Comparison of ENCODE assay signal across 9 mouse cellular contexts in the genomic region with DNA sequence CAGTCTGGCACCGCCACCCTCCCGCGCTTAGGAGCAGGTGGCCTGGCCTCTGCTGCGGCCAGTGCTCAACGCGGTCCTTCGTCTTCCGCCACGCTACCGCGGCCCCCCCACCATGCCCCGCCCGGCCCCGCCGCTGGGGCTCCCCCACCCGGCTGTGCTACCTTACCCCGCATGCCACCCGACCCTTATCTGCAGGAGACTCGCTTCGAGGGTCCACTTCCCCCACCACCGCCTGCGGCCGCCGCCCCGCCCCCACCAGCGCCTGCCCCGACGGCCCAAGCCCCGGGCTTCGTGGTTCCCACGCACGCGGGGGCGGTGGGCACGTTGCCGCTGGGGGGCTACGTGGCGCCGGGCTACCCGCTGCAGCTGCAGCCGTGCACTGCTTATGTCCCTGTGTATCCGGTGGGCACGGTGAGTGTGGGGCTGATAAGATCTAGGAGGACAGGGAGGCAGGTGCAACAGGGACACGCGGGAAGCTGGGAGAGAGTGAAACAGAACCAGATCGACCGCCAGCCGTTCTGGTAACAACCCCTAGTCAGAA. TPM values are rescaled to one million over a fixed set of nuclear protein-coding genes. Genes with fewer than 3 reads are reported as not detected.
A peak's percentile ranks its signal among the peaks of the same experiment; 100 is the strongest.
DNase-seq lines count a peak whose midpoint lies in the region; ATAC-seq and TF ChIP-seq lines count a peak whose summit lies in the region.
"Had no signal": no experiment of that assay in that cellular context is flagged by ENCODE, and none has a peak within 500 bp of the region (broad histone marks: within the 10 kb centered on the region; RNA-seq: fewer than 3 reads in every experiment).

No protein-coding gene starts in this region.

- no peak overlapping the region for H3K27ac ChIP-seq in heart, adult 2 months
- H3K27ac ChIP-seq in ES-E14 (ENCODE audit: insufficient read depth, low read depth, low read length, poor library complexity, severe bottlenecking): no peak overlapping the region
- no peak overlapping the region for H3K27ac ChIP-seq in forebrain, embryonic 13.5 days
- no peak overlapping the region for H3K27ac ChIP-seq in liver, embryonic 13.5 days

- H3K79me2 ChIP-seq in heart, adult 2 months (replicated peaks; ENCODE audit: control insufficient read depth, insufficient read depth, low read length): no peaks in the 10 kb centered on the region

- WGBS in heart, adult 2 months: 9% methylated on average over 46 of the region's 48 CpGs
- WGBS in forebrain, embryonic 13.5 days: 5% methylated on average over 45 of the region's 48 CpGs
- 3% methylated on average over 48 of the region's 48 CpGs for WGBS in liver, embryonic 13.5 days (ENCODE audit: insufficient replicate concordance)

- H3K9me3 ChIP-seq in ES-E14 (ENCODE audit: control insufficient read depth, insufficient read depth, low read depth, low read length): no peaks in the 10 kb centered on the region
- no peaks in the 10 kb centered on the region for H3K9me3 ChIP-seq in forebrain, embryonic 13.5 days (replicated peaks)
- H3K9me3 ChIP-seq in liver, embryonic 13.5 days (replicated peaks): no peaks in the 10 kb centered on the region

- no peak for TF ChIP-seq EP300 in heart, adult 2 months (IDR thresholded peaks at IDR 0.05; ENCODE audit: insufficient read depth, low read depth, low read length)

- H3K9ac ChIP-seq in heart, adult 2 months (ENCODE audit: low read depth, low read length): peak overlapping the region; percentile 47
- H3K9ac ChIP-seq in ES-E14 (ENCODE audit: insufficient read depth, low read depth, low read length, poor library complexity, severe bottlenecking): no peak overlapping the region; the same call in 1 of the 2 replicates
- H3K9ac ChIP-seq in forebrain, embryonic 13.5 days: peak overlapping the region; percentile 80
- H3K9ac ChIP-seq in liver, embryonic 13.5 days: peak overlapping the region; percentile 23; the same call in 1 of the 2 replicates

- no peak for TF ChIP-seq CTCF in heart, adult 2 months (IDR thresholded peaks at IDR 0.05)

- no peaks in the 10 kb centered on the region for H3K27me3 ChIP-seq in heart, adult 2 months (ENCODE audit: control insufficient read depth, insufficient read depth, low read length)
- peaks cover 47% of the 10 kb centered on the region for H3K27me3 ChIP-seq in forebrain, embryonic 13.5 days
- H3K27me3 ChIP-seq in liver, embryonic 13.5 days: peaks cover 73% of the 10 kb centered on the region

- TF ChIP-seq POLR2A in heart, adult 2 months (IDR thresholded peaks at IDR 0.05; ENCODE audit: insufficient read depth, low read depth, low read length): no peak

- H3K4me1 ChIP-seq in heart, adult 2 months (ENCODE audit: control insufficient read depth, insufficient read depth, low read length): peaks cover 5% of the 10 kb centered on the region
- peaks cover 6 to 29% of the 10 kb centered on the region in 2 experiments; a peak in 3 of 4 replicates for H3K4me1 ChIP-seq in ES-E14 (ENCODE audit: control insufficient read depth in 2 of 2, insufficient read depth in 2 of 2, low read length in 2 of 2, poor library complexity in 1 of 2)
- H3K4me1 ChIP-seq in forebrain, embryonic 13.5 days: peaks cover 60% of the 10 kb centered on the region
- H3K4me1 ChIP-seq in liver, embryonic 13.5 days (replicated peaks): peaks cover 62% of the 10 kb centered on the region

- in situ Hi-C loops in ES-E14 (cut with MboI; ENCODE audit: low sequenced_read_pairs in 2 of 2, unreplicated experiment in 2 of 2): no loop called here

- H3K36me3 ChIP-seq in heart, adult 2 months (ENCODE audit: control insufficient read depth, insufficient read depth, low read length): no peaks in the 10 kb centered on the region
- H3K36me3 ChIP-seq in ES-E14 (ENCODE audit: control insufficient read depth, insufficient read depth, low read length, poor library complexity, severe bottlenecking): no peaks in the 10 kb centered on the region
- no peaks in the 10 kb centered on the region for H3K36me3 ChIP-seq in forebrain, embryonic 13.5 days (ENCODE audit: poor library complexity, severe bottlenecking)
- H3K36me3 ChIP-seq in liver, embryonic 13.5 days: no peaks in the 10 kb centered on the region

- intact Hi-C loops in heart, adult 2 months (cut with DNase I): no loop called here

- no peak for ATAC-seq in forebrain, embryonic 13.5 days
- ATAC-seq in liver, embryonic 13.5 days (ENCODE audit: low read depth): no peak

- no peak for DNase-seq in heart, adult 2 months
- DNase-seq in heart, adult 18-20 months: no peak
- DNase-seq in ES-E14 (ENCODE audit: low read depth, low spot score): no peak
- DNase-seq in liver, embryonic 13.5 days: no peak
- DNase-seq in thymus, postnatal 0 days (ENCODE audit: low spot score): peak; percentile 73
- no peak for DNase-seq in adrenal gland, adult 18-20 months (ENCODE audit: low spot score in 2 of 2)
- DNase-seq in adrenal gland, adult 8-10 months: no peak

- H3K4me2 ChIP-seq in forebrain, embryonic 13.5 days: peak overlapping the region; percentile 93
- peak overlapping the region; percentile 50 for H3K4me2 ChIP-seq in liver, embryonic 13.5 days

- H3K4me3 ChIP-seq in heart, adult 2 months: peak overlapping the region; percentile 29; the same call in 1 of the 2 replicates
- peak overlapping the region; percentile 35 to 48; a peak in 3 of 4 replicates for H3K4me3 ChIP-seq in ES-E14 (ENCODE audit: insufficient read depth in 1 of 2, low read depth in 1 of 2, low read length in 2 of 2, poor library complexity in 1 of 2, severe bottlenecking in 1 of 2)
- peak overlapping the region; percentile 81 for H3K4me3 ChIP-seq in forebrain, embryonic 13.5 days
- H3K4me3 ChIP-seq in liver, embryonic 13.5 days (replicated peaks): peak overlapping the region; percentile 30

TF ChIP-seq in ES-E14, 5 proteins besides CTCF, POLR2A, EP300 and RAD21:
- no peak for TF ChIP-seq ZC3H11A (IDR thresholded peaks at IDR 0.05; ENCODE audit: borderline replicate concordance, low read depth, low read length)
TF ChIP-seq in ES-E14: peak in this region for 0.

RNA-seq across cellular contexts. Expression of gene Prrt1, which starts 1.5 kb away (rescaled TPM):
- total RNA-seq in heart, adult 2 months (2021): 1 to 10 TPM in 1 of 2 experiments, under 1 TPM in 1; 0.86 to 1.4 TPM
- polyA plus RNA-seq in heart, adult 2 months (2012; rRNA removed): 2.7 and 7.0 TPM in 2 replicates
- 1 to 10 TPM in 1 of 2 experiments, under 1 TPM in 1; 0.93 to 1.5 TPM for total RNA-seq in heart, adult 18-20 months (2021)
- total RNA-seq in ES-E14 (2012; rRNA removed): 0.13 and 0.16 TPM in 2 replicates
- polyA plus RNA-seq in forebrain, embryonic 13.5 days (2015; fragmentation: Nextera tagmentation; extraction: Ambion mirVana): 2.8 and 6.0 TPM in 2 replicates
- 0.05 and 0.07 TPM in 2 replicates for polyA plus RNA-seq in liver, embryonic 13.5 days (2015; fragmentation: Nextera tagmentation; extraction: Ambion mirVana)
- polyA plus RNA-seq in thymus, postnatal 0 days (2015; fragmentation: Nextera tagmentation; extraction: Ambion mirVana): 37.4 and 39.4 TPM in 2 replicates
- total RNA-seq in adrenal gland, adult 18-20 months (2021): 10 to 100 TPM; 10.4 to 17.9 TPM
- total RNA-seq in adrenal gland, adult 8-10 months (2022): 10 to 100 TPM in 3 of 4 experiments, 1 to 10 TPM in 1; 7.0 to 36.3 (median 20.6) TPM
- total RNA-seq: CH12.LX had no signal

RNA-seq across cellular contexts. Expression of gene Ppt2, which starts 2.5 kb away (rescaled TPM):
- total RNA-seq in heart, adult 2 months (2021): 10 to 100 TPM; 53.0 to 63.9 TPM
- polyA plus RNA-seq in heart, adult 2 months (2012; rRNA removed): 50.5 and 55.7 TPM in 2 replicates
- 10 to 100 TPM; 55.5 to 55.8 TPM for total RNA-seq in heart, adult 18-20 months (2021)
- 13.6 and 26.4 TPM in 2 replicates for total RNA-seq in ES-E14 (2012; rRNA removed)
- polyA plus RNA-seq in forebrain, embryonic 13.5 days (2015; fragmentation: Nextera tagmentation; extraction: Ambion mirVana): 15.9 and 19.7 TPM in 2 replicates
- polyA plus RNA-seq in liver, embryonic 13.5 days (2015; fragmentation: Nextera tagmentation; extraction: Ambion mirVana): 10.4 and 12.0 TPM in 2 replicates
- polyA plus RNA-seq in thymus, postnatal 0 days (2015; fragmentation: Nextera tagmentation; extraction: Ambion mirVana): 38.4 and 45.5 TPM in 2 replicates
- total RNA-seq in adrenal gland, adult 18-20 months (2021): 10 to 100 TPM; 56.9 to 71.5 TPM
- total RNA-seq in adrenal gland, adult 8-10 months (2022): 10 to 100 TPM; 59.2 to 70.5 (median 64.3) TPM

RNA-seq across cellular contexts. Expression of gene Fkbpl, which starts 13.7 kb away (rescaled TPM):
- 1 to 10 TPM; 7.9 TPM for total RNA-seq in heart, adult 2 months (2021)
- 4.0 and 8.8 TPM in 2 replicates for polyA plus RNA-seq in heart, adult 2 months (2012; rRNA removed)
- 1 to 10 TPM; 5.8 to 6.5 TPM for total RNA-seq in heart, adult 18-20 months (2021)
- 4.4 and 7.5 TPM in 2 replicates for total RNA-seq in ES-E14 (2012; rRNA removed)
- polyA plus RNA-seq in forebrain, embryonic 13.5 days (2015; fragmentation: Nextera tagmentation; extraction: Ambion mirVana): 14.7 and 16.1 TPM in 2 replicates
- 5.6 and 5.9 TPM in 2 replicates for polyA plus RNA-seq in liver, embryonic 13.5 days (2015; fragmentation: Nextera tagmentation; extraction: Ambion mirVana)
- polyA plus RNA-seq in thymus, postnatal 0 days (2015; fragmentation: Nextera tagmentation; extraction: Ambion mirVana): 12.5 TPM in 2 replicates
- total RNA-seq in adrenal gland, adult 18-20 months (2021): 10 to 100 TPM; 12.8 to 17.5 TPM
- total RNA-seq in adrenal gland, adult 8-10 months (2022): 10 to 100 TPM; 13.0 to 15.5 (median 15.1) TPM

RNA-seq across cellular contexts. Expression of gene Egfl8, which starts 15.1 kb away (rescaled TPM):
- 1 to 10 TPM; 1.2 to 1.8 TPM for total RNA-seq in heart, adult 2 months (2021)
- 2.4 and 3.4 TPM in 2 replicates for polyA plus RNA-seq in heart, adult 2 months (2012; rRNA removed)
- total RNA-seq in heart, adult 18-20 months (2021): 1 to 10 TPM in 1 of 2 experiments, under 1 TPM in 1; 0.85 to 1.1 TPM
- 1.0 and 2.0 TPM in 2 replicates for total RNA-seq in ES-E14 (2012; rRNA removed)
- polyA plus RNA-seq in forebrain, embryonic 13.5 days (2015; fragmentation: Nextera tagmentation; extraction: Ambion mirVana): 4.7 and 5.9 TPM in 2 replicates
- polyA plus RNA-seq in liver, embryonic 13.5 days (2015; fragmentation: Nextera tagmentation; extraction: Ambion mirVana): 0.30 and 0.34 TPM in 2 replicates
- polyA plus RNA-seq in thymus, postnatal 0 days (2015; fragmentation: Nextera tagmentation; extraction: Ambion mirVana): 3.1 and 3.3 TPM in 2 replicates
- 1 to 10 TPM; 1.9 to 3.9 TPM for total RNA-seq in adrenal gland, adult 18-20 months (2021)
- 1 to 10 TPM; 1.7 to 3.5 (median 1.9) TPM for total RNA-seq in adrenal gland, adult 8-10 months (2022)
- total RNA-seq: CH12.LX had no signal

RNA-seq across cellular contexts. Expression of gene Atf6b, which starts 16.1 kb away (rescaled TPM):
- 10 to 100 TPM; 15.3 to 18.4 TPM for total RNA-seq in heart, adult 2 months (2021)
- polyA plus RNA-seq in heart, adult 2 months (2012; rRNA removed): 25.3 and 27.4 TPM in 2 replicates
- 10 to 100 TPM; 15.5 to 17.2 TPM for total RNA-seq in heart, adult 18-20 months (2021)
- 55.7 and 86.7 TPM in 2 replicates for total RNA-seq in ES-E14 (2012; rRNA removed)
- polyA plus RNA-seq in forebrain, embryonic 13.5 days (2015; fragmentation: Nextera tagmentation; extraction: Ambion mirVana): 95.9 and 105 TPM in 2 replicates
- polyA plus RNA-seq in liver, embryonic 13.5 days (2015; fragmentation: Nextera tagmentation; extraction: Ambion mirVana): 24.6 and 27.4 TPM in 2 replicates
- 56.6 and 60.8 TPM in 2 replicates for polyA plus RNA-seq in thymus, postnatal 0 days (2015; fragmentation: Nextera tagmentation; extraction: Ambion mirVana)
- total RNA-seq in adrenal gland, adult 18-20 months (2021): 10 to 100 TPM; 46.5 to 48.6 TPM
- total RNA-seq in adrenal gland, adult 8-10 months (2022): 10 to 100 TPM; 47.1 to 56.6 (median 51.1) TPM

Comparison
In these comparisons a context has a peak if more than half of its experiments do, and no peak if none do; other contexts are left out.
1. H3K4me3 ChIP-seq: peak in every context shown above with its lines; median percentile 81 in forebrain, embryonic 13.5 days; 42 in ES-E14; 30 in liver, embryonic 13.5 days; 29 in heart, adult 2 months.